Mouse (Mus musculus) midbrain, embryonic 16.5 days (tissue): ENCODE results near the gene Tmem131. TPM values are rescaled to one million over a fixed set of nuclear protein-coding genes. Genes with fewer than 3 reads are reported as not detected.
A peak's percentile ranks its signal among the peaks of the same experiment; 100 is the strongest.

Experiments used
- ATAC-seq: fragments of 200-750 bp; cut with Nextera tagmentation; 2 replicates; pipeline ENCODE4 v1.8.0; 2017; ENCODE audit warnings: moderate TSS enrichment
- H3K27ac ChIP-seq: fragments of 300-500 bp; sonication (generic); 2 replicates; pipeline ENCODE4 v1.5.1; 2014; ENCODE audit warnings: mild to moderate bottlenecking, low read length, mixed read lengths
- H3K27me3 ChIP-seq: fragments of 300-500 bp; sonication (generic); 2 replicates; pipeline ENCODE4 v1.6.1; 2014; ENCODE audit warnings: low read depth, low read length, mixed read lengths; ENCODE audit not compliant: control insufficient read depth, insufficient read depth
- H3K36me3 ChIP-seq: fragments of 300-500 bp; sonication (generic); 2 replicates; pipeline ENCODE4 v1.6.1; 2014; ENCODE audit warnings: mild to moderate bottlenecking, low read length, moderate library complexity, mixed read lengths; ENCODE audit not compliant: control insufficient read depth, insufficient read depth
- H3K4me1 ChIP-seq: fragments of 300-500 bp; sonication (generic); 2 replicates; pipeline ENCODE4 v1.6.1; 2014; ENCODE audit warnings: mild to moderate bottlenecking, low read length, mixed read lengths; ENCODE audit not compliant: control insufficient read depth, insufficient read depth
- H3K4me2 ChIP-seq: fragments of 300-500 bp; sonication (generic); 2 replicates; pipeline ENCODE4 v1.6.1; 2014; ENCODE audit warnings: mild to moderate bottlenecking, low read length, mixed read lengths
- H3K4me3 ChIP-seq: fragments of 300-500 bp; sonication (generic); 2 replicates; pipeline ENCODE4 v1.5.1; 2014; ENCODE audit warnings: low read depth, mild to moderate bottlenecking, low read length, moderate library complexity, mixed read lengths
- H3K9ac ChIP-seq: fragments of 300-500 bp; sonication (generic); 2 replicates; pipeline ENCODE4 v1.6.1; 2014; ENCODE audit warnings: low read depth, low read length, mixed read lengths
- H3K9me3 ChIP-seq: fragments of 300-500 bp; sonication (generic); replicated peaks from 2 replicates; pipeline ENCODE4 v1.6.1; 2014; ENCODE audit warnings: mild to moderate bottlenecking, low read length, mixed read lengths; ENCODE audit not compliant: control insufficient read depth, poor library complexity, severe bottlenecking
- WGBS: fragments of 180-500 bp; shearing (Covaris S2); extraction: QIAGEN DNeasy Blood & Tissue Kit; methylation state at CpG from one replicate; pipeline ENCODE4 v1.1.7; 2014; 5-methylcytosine and 5-hydroxymethylcytosine counted together
- polyA plus RNA-seq: library from polyadenylated mRNA; unstranded; fragments of >200 nt; fragmentation: Nextera tagmentation; extraction: Ambion mirVana; gene quantifications from 2 replicates; pipeline ENCODE4 v1.2.1, GENCODE M21; 2015

Gene Tmem131
- polyA plus RNA-seq, 1 experiment from 2014 or later, result 14.0 TPM

DNA sequence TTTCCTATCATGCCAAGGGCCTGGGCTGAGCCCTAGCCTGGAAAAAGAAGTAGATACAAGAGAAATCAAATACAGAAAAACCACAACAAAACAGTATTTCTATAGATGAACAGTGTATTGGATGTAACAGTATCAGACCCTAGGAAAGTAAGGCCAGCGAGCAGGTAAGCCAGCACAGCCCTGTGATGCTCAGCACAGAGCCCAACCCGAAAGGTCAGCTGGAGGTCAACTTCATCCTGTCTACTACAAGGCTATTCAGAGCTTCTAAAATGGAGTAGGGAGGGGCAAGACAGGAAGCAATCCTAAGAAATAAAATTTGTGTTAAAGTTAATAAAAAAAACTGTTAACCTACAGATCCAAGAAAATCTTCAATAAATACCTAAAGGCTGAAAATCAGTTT is 18.6 kb downstream of the Tmem131 start:
- no peak for ATAC-seq
- Histone ChIP-seq H3K36me3 (no peaks in the 10 kb centered on the region), H3K4me2 (no peak overlapping the region), H3K9ac (no peak overlapping the region), H3K4me1 (peaks cover 22% of the 10 kb centered on the region), H3K27ac (no peak overlapping the region), H3K27me3 (no peaks in the 10 kb centered on the region), H3K4me3 (no peak overlapping the region), H3K9me3 (no peaks in the 10 kb centered on the region)
- 93% methylated on average over 2 of the region's 2 CpGs for WGBS

DNA sequence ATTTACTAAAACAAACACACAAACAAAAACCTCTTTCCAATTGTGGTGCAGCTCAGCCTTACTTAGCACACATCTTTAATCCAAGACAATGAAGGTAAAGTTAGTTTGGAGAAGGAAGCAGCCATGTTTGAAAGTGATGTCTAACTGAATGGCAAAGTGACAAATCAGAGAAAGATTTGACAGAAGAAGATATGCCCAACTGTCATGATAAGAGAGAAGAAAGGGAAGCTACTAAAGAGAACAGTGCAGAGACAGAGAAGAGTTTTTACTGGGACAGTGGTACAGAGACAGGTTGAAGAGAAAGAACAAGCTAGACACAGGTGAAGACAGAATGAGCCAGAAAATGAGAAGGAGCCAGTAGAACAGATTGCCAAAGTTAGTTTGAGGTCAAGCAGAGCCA is 19.6 kb downstream of the Tmem131 start:
- Histone ChIP-seq H3K9me3 (no peaks in the 10 kb centered on the region), H3K9ac (no peak overlapping the region), H3K27ac (no peak overlapping the region), H3K36me3 (no peaks in the 10 kb centered on the region), H3K27me3 (no peaks in the 10 kb centered on the region), H3K4me2 (no peak overlapping the region), H3K4me3 (no peak overlapping the region), H3K4me1 (peaks cover 25% of the 10 kb centered on the region)
- ATAC-seq, result no peak

DNA sequence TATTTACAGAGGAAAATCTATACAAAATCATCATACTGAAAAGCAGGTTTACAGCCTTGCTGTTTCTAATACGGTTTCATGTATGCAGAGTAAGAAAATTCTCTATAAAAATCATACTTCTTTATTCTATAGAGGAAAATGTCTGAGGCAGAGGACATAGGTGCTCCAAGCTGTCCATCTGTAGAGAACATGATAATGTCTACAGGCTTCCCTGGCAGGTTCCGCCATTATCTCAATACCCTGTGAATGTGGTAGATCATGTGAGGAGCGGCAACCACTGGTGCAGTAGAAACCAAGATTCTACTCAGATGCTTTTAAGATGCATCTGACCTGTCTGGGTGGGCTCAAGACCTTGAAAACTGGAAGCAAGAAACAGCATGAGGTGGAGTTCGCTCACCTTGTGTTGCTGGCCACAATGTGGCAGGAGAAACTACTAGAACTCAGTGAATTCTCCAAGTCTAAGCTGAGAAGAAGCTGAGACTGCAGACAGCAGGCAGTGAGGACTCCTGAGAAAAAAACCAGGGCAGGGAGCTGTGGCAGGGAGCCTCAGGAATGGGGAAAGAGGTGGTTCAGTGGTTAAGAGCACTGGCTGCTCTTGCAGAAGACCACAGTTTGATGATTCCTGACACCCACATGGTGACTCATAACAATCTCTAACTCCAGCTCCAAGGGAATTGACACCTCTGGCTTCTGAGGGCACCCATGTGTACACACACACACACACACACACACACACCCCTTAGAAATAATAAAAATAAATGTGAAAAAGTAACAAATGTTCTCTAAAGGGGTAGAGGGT is 20.6 kb downstream of the Tmem131 start:
- 97% methylated on average over 4 of the region's 4 CpGs for WGBS
- H3K27ac ChIP-seq, result no peak overlapping the region
- no peaks in the 10 kb centered on the region for H3K9me3 ChIP-seq
- H3K27me3 ChIP-seq, result no peaks in the 10 kb centered on the region
- peaks cover 29% of the 10 kb centered on the region for H3K4me1 ChIP-seq
- no peaks in the 10 kb centered on the region for H3K36me3 ChIP-seq
- no peak for ATAC-seq
- H3K4me2 ChIP-seq, result no peak overlapping the region
- no peak overlapping the region for H3K4me3 ChIP-seq
- H3K9ac ChIP-seq, result no peak overlapping the region

DNA sequence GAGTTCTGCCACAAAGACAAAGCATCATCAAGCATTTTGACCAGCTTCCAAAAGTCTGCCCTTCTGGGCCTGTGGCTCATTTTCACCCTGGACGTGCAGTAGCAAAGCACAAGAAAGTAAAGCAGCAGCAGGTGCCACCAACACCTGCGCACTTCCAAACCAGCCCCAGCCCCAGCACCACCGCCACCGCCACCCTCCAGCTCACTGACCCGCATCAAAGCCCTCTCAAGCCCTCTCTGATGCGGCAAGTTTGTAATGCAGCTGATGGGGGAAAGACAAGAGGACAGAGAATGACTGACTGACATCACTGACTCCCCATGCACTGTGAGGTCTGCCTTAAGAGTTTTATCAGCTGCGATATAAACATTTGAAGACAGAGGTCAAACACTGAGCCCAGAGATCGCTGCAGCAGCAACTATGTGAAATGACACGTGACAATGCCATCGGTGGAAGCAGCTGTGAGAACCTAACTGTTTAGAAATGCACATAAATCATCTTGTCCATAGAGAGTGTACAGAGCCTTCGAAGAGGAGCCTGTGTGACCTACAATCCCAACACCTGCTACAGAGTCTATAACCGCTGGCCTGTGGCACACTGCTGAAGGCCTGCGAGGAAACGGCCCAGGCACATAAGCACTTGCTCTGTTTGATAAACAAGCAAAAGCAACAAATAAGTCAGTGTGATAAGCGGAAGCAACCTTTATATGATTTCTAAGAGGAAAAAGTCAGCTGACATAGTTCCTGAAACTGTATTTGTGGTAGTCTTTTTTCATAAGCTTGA is 21.7 kb downstream of the Tmem131 start:
- Histone ChIP-seq H3K4me2 (no peak overlapping the region), H3K27me3 (no peaks in the 10 kb centered on the region), H3K36me3 (no peaks in the 10 kb centered on the region), H3K9ac (no peak overlapping the region), H3K4me1 (peaks cover 29% of the 10 kb centered on the region), H3K27ac (no peak overlapping the region), H3K4me3 (no peak overlapping the region), H3K9me3 (no peaks in the 10 kb centered on the region)
- ATAC-seq, result peak; percentile 40; the same call in 1 of the 2 replicates
- 47% methylated on average over 15 of the region's 15 CpGs for WGBS

DNA sequence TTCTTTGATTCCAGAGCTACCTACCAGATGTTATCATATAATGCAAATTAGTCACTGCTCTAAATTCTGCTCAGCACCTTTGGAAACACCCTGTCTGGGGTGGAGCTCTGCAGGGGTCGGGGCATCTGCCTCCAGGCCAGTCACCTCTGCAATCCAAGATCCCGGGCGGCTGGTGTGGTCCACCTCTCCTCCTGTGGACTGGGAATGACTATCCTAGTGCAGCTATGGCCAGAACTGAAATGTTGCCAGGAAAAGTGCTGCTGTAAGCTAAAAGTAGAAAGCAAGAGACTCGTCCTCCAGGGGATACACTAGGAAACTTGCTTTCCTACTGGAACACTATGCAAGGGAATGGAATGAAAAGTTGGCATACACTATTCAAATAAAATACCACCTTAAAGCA is 22.7 kb downstream of the Tmem131 start:
- 78% methylated on average over 4 of the region's 4 CpGs for WGBS
- no peak for ATAC-seq
- Histone ChIP-seq H3K9ac (no peak overlapping the region), H3K4me3 (no peak overlapping the region), H3K27me3 (no peaks in the 10 kb centered on the region), H3K27ac (peak overlapping the region; percentile 5; the same call in 1 of the 2 replicates), H3K36me3 (no peaks in the 10 kb centered on the region), H3K9me3 (no peaks in the 10 kb centered on the region), H3K4me2 (no peak overlapping the region), H3K4me1 (peaks cover 29% of the 10 kb centered on the region)

DNA sequence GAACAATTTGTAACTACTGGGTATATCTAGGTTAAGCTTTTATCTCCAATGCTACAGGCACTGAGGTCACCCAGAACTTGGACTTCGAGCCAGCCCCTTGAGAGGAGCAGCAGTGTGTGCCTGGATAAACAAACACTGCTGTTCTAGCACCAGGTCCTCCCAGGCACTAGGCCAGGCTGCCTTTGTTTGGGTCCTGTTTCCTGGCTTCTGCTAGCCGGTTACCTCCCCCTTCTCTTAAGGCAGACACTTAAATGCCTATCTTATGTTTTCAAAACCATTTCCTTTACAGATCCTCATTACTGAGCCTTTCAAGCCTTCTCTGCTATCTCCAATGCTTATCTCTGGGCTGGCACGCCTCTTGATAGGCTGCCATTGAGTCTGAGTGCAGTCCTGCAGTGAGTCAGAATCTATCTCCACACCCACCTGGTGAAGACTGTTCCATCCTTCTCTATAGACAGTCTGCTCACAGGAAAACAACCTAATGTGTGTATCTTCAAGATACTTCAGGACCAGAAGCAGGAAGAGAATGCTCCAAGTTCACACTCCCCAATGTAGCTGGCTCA is 23.2 kb downstream of the Tmem131 start:
- H3K4me3 ChIP-seq, result no peak overlapping the region
- 52% methylated on average over 3 of the region's 3 CpGs for WGBS
- H3K9me3 ChIP-seq, result no peaks in the 10 kb centered on the region
- no peak overlapping the region for H3K9ac ChIP-seq
- ATAC-seq, result peak; percentile 49; the same call in 1 of the 2 replicates
- no peaks in the 10 kb centered on the region for H3K27me3 ChIP-seq
- H3K4me2 ChIP-seq, result no peak overlapping the region
- H3K27ac ChIP-seq, result peak overlapping the region; percentile 45; the same call in 1 of the 2 replicates
- peaks cover 29% of the 10 kb centered on the region for H3K4me1 ChIP-seq
- H3K36me3 ChIP-seq, result no peaks in the 10 kb centered on the region

DNA sequence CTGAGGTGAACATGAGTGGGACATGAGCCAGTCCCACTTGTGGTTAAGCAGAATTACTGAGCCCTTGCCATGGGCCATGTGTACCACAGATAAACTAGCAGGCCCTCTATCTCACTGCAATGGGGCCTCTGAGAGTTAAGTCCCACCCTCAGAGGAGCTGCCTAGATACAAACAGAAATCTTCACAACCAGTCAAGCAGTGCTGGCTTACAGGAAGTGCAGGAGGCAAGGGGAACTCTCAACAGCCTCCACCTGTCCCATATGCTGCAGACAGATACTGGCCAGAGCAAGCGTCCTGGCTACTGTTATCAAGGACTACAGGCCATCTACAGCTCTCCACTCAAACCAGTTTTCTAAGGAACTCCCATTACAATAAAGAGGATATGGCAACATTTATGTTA is 23.7 kb downstream of the Tmem131 start:
- no peak for ATAC-seq
- no peak overlapping the region for H3K4me3 ChIP-seq
- peaks cover 29% of the 10 kb centered on the region for H3K4me1 ChIP-seq
- no peak overlapping the region for H3K27ac ChIP-seq
- WGBS, result 78% methylated on average over 1 of the region's 1 CpGs
- H3K4me2 ChIP-seq, result no peak overlapping the region
- H3K9ac ChIP-seq, result no peak overlapping the region
- no peaks in the 10 kb centered on the region for H3K27me3 ChIP-seq
- no peaks in the 10 kb centered on the region for H3K9me3 ChIP-seq
- H3K36me3 ChIP-seq, result no peaks in the 10 kb centered on the region

DNA sequence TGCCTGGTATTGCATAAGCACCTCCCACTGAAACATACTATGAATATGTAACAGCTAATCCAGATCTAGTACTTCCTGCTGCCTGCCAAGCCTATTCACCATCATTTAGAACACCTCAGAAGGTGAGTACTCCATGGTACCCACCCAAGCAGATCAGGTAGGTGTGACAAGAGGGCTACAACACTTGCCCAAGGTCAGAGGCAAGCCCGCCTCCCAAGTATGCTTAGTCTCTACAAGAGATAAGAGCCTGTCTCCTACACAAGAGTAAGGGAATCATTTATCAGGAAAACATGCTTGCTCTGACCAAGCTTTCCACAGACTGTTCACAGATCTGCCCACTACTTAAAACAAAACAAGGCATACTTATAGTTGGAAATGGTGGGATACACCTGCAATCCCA is 26.0 kb downstream of the Tmem131 start:
- WGBS, result 100% methylated on average over 1 of the region's 1 CpGs

DNA sequence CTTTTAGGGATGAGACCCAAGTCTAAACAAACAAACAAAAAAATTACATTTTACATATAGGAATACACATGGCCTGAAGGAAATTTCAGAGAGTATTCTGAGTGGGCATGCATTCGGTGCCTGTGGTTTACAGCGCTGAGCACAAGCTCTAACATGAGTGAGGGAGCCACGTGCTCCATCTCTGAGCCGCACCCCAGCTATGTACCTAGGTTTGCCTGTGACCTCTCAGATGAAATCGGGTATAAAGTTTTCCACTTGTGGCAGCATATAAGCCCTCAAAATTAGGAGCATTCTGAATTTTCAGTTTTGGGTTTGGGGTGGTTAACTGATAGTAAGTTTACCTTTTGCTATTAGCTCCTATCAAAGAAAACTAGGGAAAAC is 28.3 kb downstream of the Tmem131 start:
- ATAC-seq, result no peak
- H3K4me2 ChIP-seq, result no peak overlapping the region
- H3K27me3 ChIP-seq, result no peaks in the 10 kb centered on the region
- H3K9me3 ChIP-seq, result no peaks in the 10 kb centered on the region
- no peaks in the 10 kb centered on the region for H3K36me3 ChIP-seq
- H3K4me3 ChIP-seq, result no peak overlapping the region
- H3K9ac ChIP-seq, result no peak overlapping the region
- peaks cover 10% of the 10 kb centered on the region for H3K4me1 ChIP-seq
- H3K27ac ChIP-seq, result no peak overlapping the region
- WGBS, result 96% methylated on average over 5 of the region's 5 CpGs

More for the DNA sequence above, 26.0 kb downstream of the Tmem131 start:
- Histone ChIP-seq H3K4me2 (no peak overlapping the region), H3K9ac (no peak overlapping the region), H3K27ac (no peak overlapping the region), H3K27me3 (no peaks in the 10 kb centered on the region), H3K36me3 (no peaks in the 10 kb centered on the region), H3K9me3 (no peaks in the 10 kb centered on the region), H3K4me1 (peaks cover 29% of the 10 kb centered on the region), H3K4me3 (no peak overlapping the region)
- ATAC-seq, result no peak
